Mouse (Mus musculus): ENCODE measurements around the gene Rplp1. TPM values are rescaled to one million over a fixed set of nuclear protein-coding genes. Genes with fewer than 3 reads are reported as not detected.

Rplp1 gene
- 1,285 and 1,334 TPM in 2 replicates for polyA plus RNA-seq (2015; fragmentation: Nextera tagmentation; extraction: Ambion mirVana)

- ATAC-seq (ENCODE audit: insufficient read depth, low FRiP score): peak; percentile 95
- Histone ChIP-seq H3K4me2 (ENCODE audit: low read depth, low read length) (peak within 1 kb of the TSS; percentile 88), H3K36me3 (ENCODE audit: control insufficient read depth, insufficient read depth, low read length) (peaks cover 18% of the 10 kb centered on the region), H3K4me3 (replicated peaks; ENCODE audit: low read length) (peak within 1 kb of the TSS; percentile 95), H3K4me1 (ENCODE audit: control insufficient read depth, insufficient read depth, low read length) (peaks cover 8% of the 10 kb centered on the region; the same call in 1 of the 2 replicates), H3K27me3 (ENCODE audit: control insufficient read depth, insufficient read depth, low read length) (no peaks in the 10 kb centered on the region), H3K9me3 (replicated peaks; ENCODE audit: control insufficient read depth, low read length) (no peaks in the 10 kb centered on the region), H3K9ac (ENCODE audit: low read length) (peak within 1 kb of the TSS; percentile 97), H3K27ac (ENCODE audit: low read length) (peak within 1 kb of the TSS; percentile 99)
- under 1% methylated on average over 68 of the region's 70 CpGs for WGBS
These were observed at the start of gene Rplp1 for GRCm38 (mm10) chr9:61914203-61914916. Gene Rplp1, minus strand, starts transcription at chr9:61914542.

- Histone ChIP-seq H3K4me2 (ENCODE audit: low read depth, low read length) (no peak overlapping the region), H3K27me3 (ENCODE audit: control insufficient read depth, insufficient read depth, low read length) (no peaks in the 10 kb centered on the region)
These were observed 49.0 kb upstream of the Rplp1 start for GRCm38 (mm10) chr9:61963356-61963755.

GRCm38 (mm10) chr9:61961181-61961580 is 46.8 kb upstream of the Rplp1 start:
- no peak overlapping the region for H3K4me3 ChIP-seq (replicated peaks; ENCODE audit: low read length)
- WGBS: 83% methylated on average over 4 of the region's 4 CpGs
- no peaks in the 10 kb centered on the region for H3K9me3 ChIP-seq (replicated peaks; ENCODE audit: control insufficient read depth, low read length)
- peaks cover 14% of the 10 kb centered on the region for H3K4me1 ChIP-seq (ENCODE audit: control insufficient read depth, insufficient read depth, low read length)
- ATAC-seq (ENCODE audit: insufficient read depth, low FRiP score): no peak
- no peak overlapping the region; the same call in 1 of the 2 replicates for H3K9ac ChIP-seq (ENCODE audit: low read length)
- peak overlapping the region; percentile 90 for H3K27ac ChIP-seq (ENCODE audit: low read length)
- H3K36me3 ChIP-seq (ENCODE audit: control insufficient read depth, insufficient read depth, low read length): no peaks in the 10 kb centered on the region
- H3K27me3 ChIP-seq (ENCODE audit: control insufficient read depth, insufficient read depth, low read length): no peaks in the 10 kb centered on the region
- no peak overlapping the region for H3K4me2 ChIP-seq (ENCODE audit: low read depth, low read length)

More at GRCm38 (mm10) chr9:61963356-61963755, 49.0 kb upstream of the Rplp1 start:
- Histone ChIP-seq H3K27ac (ENCODE audit: low read length) (no peak overlapping the region), H3K9ac (ENCODE audit: low read length) (0 out of 2 replicates have a peak overlapping the region, but pooled peaks have one; percentile 1), H3K36me3 (ENCODE audit: control insufficient read depth, insufficient read depth, low read length) (no peaks in the 10 kb centered on the region), H3K4me1 (ENCODE audit: control insufficient read depth, insufficient read depth, low read length) (peaks cover 14% of the 10 kb centered on the region), H3K4me3 (replicated peaks; ENCODE audit: low read length) (no peak overlapping the region), H3K9me3 (replicated peaks; ENCODE audit: control insufficient read depth, low read length) (no peaks in the 10 kb centered on the region)
- 73% methylated on average over 6 of the region's 6 CpGs for WGBS
- no peak for ATAC-seq (ENCODE audit: insufficient read depth, low FRiP score)

- ATAC-seq (ENCODE audit: insufficient read depth, low FRiP score): no peak
- WGBS: 25% methylated on average over 5 of the region's 5 CpGs
- H3K27ac ChIP-seq (ENCODE audit: low read length): peak overlapping the region; percentile 90
- no peak overlapping the region for H3K4me3 ChIP-seq (replicated peaks; ENCODE audit: low read length)
- H3K9me3 ChIP-seq (replicated peaks; ENCODE audit: control insufficient read depth, low read length): no peaks in the 10 kb centered on the region
- H3K27me3 ChIP-seq (ENCODE audit: control insufficient read depth, insufficient read depth, low read length): no peaks in the 10 kb centered on the region
- no peak overlapping the region; the same call in 1 of the 2 replicates for H3K9ac ChIP-seq (ENCODE audit: low read length)
- no peaks in the 10 kb centered on the region for H3K36me3 ChIP-seq (ENCODE audit: control insufficient read depth, insufficient read depth, low read length)
- peaks cover 14% of the 10 kb centered on the region for H3K4me1 ChIP-seq (ENCODE audit: control insufficient read depth, insufficient read depth, low read length)
- no peak overlapping the region for H3K4me2 ChIP-seq (ENCODE audit: low read depth, low read length)
These were observed 46.4 kb upstream of the Rplp1 start for GRCm38 (mm10) chr9:61960753-61961152.

GRCm38 (mm10) chr9:61959921-61960569 is 45.7 kb upstream of the Rplp1 start:
- Histone ChIP-seq H3K9ac (ENCODE audit: low read length) (no peak overlapping the region), H3K9me3 (replicated peaks; ENCODE audit: control insufficient read depth, low read length) (no peaks in the 10 kb centered on the region), H3K27ac (ENCODE audit: low read length) (peak overlapping the region; percentile 90), H3K4me3 (replicated peaks; ENCODE audit: low read length) (no peak overlapping the region), H3K4me1 (ENCODE audit: control insufficient read depth, insufficient read depth, low read length) (peaks cover 10% of the 10 kb centered on the region), H3K4me2 (ENCODE audit: low read depth, low read length) (no peak overlapping the region), H3K36me3 (ENCODE audit: control insufficient read depth, insufficient read depth, low read length) (no peaks in the 10 kb centered on the region), H3K27me3 (ENCODE audit: control insufficient read depth, insufficient read depth, low read length) (no peaks in the 10 kb centered on the region)
- ATAC-seq (ENCODE audit: insufficient read depth, low FRiP score): peak; percentile 84
- 56% methylated on average over 1 of the region's 1 CpGs for WGBS

- Histone ChIP-seq H3K4me3 (replicated peaks; ENCODE audit: low read length) (no peak overlapping the region), H3K27me3 (ENCODE audit: control insufficient read depth, insufficient read depth, low read length) (no peaks in the 10 kb centered on the region), H3K9me3 (replicated peaks; ENCODE audit: control insufficient read depth, low read length) (no peaks in the 10 kb centered on the region), H3K36me3 (ENCODE audit: control insufficient read depth, insufficient read depth, low read length) (no peaks in the 10 kb centered on the region), H3K9ac (ENCODE audit: low read length) (no peak overlapping the region), H3K27ac (ENCODE audit: low read length) (no peak overlapping the region), H3K4me1 (ENCODE audit: control insufficient read depth, insufficient read depth, low read length) (no peaks in the 10 kb centered on the region), H3K4me2 (ENCODE audit: low read depth, low read length) (no peak overlapping the region)
- ATAC-seq (ENCODE audit: insufficient read depth, low FRiP score): no peak
These were observed 40.4 kb upstream of the Rplp1 start for GRCm38 (mm10) chr9:61954707-61955106.

- Histone ChIP-seq H3K9ac (ENCODE audit: low read length) (no peak overlapping the region), H3K4me1 (ENCODE audit: control insufficient read depth, insufficient read depth, low read length) (peaks cover 7% of the 10 kb centered on the region; the same call in 1 of the 2 replicates), H3K36me3 (ENCODE audit: control insufficient read depth, insufficient read depth, low read length) (no peaks in the 10 kb centered on the region), H3K9me3 (replicated peaks; ENCODE audit: control insufficient read depth, low read length) (no peaks in the 10 kb centered on the region), H3K4me2 (ENCODE audit: low read depth, low read length) (no peak overlapping the region), H3K4me3 (replicated peaks; ENCODE audit: low read length) (no peak overlapping the region), H3K27me3 (ENCODE audit: control insufficient read depth, insufficient read depth, low read length) (no peaks in the 10 kb centered on the region), H3K27ac (ENCODE audit: low read length) (no peak overlapping the region)
- 73% methylated on average over 7 of the region's 7 CpGs for WGBS
- ATAC-seq (ENCODE audit: insufficient read depth, low FRiP score): no peak
These were observed 37.9 kb upstream of the Rplp1 start for GRCm38 (mm10) chr9:61952241-61952640.

GRCm38 (mm10) chr9:61947402-61948346 is 33.3 kb upstream of the Rplp1 start:
- Histone ChIP-seq H3K9ac (ENCODE audit: low read length) (peak overlapping the region; percentile 66), H3K4me1 (ENCODE audit: control insufficient read depth, insufficient read depth, low read length) (peaks cover 14% of the 10 kb centered on the region; the same call in 1 of the 2 replicates), H3K27ac (ENCODE audit: low read length) (peak overlapping the region; percentile 38; the same call in 1 of the 2 replicates), H3K4me3 (replicated peaks; ENCODE audit: low read length) (peak overlapping the region; percentile 89), H3K27me3 (ENCODE audit: control insufficient read depth, insufficient read depth, low read length) (no peaks in the 10 kb centered on the region), H3K4me2 (ENCODE audit: low read depth, low read length) (peak overlapping the region; percentile 69), H3K9me3 (replicated peaks; ENCODE audit: control insufficient read depth, low read length) (no peaks in the 10 kb centered on the region), H3K36me3 (ENCODE audit: control insufficient read depth, insufficient read depth, low read length) (peaks cover 3% of the 10 kb centered on the region; the same call in 1 of the 2 replicates)
- peak; percentile 75 for ATAC-seq (ENCODE audit: insufficient read depth, low FRiP score)
- WGBS: 5% methylated on average over 24 of the region's 24 CpGs

Data from stomach, embryonic 16.5 days (tissue).